Mouse (Mus musculus) myocyte (in vitro differentiated cells): ENCODE measurements around the gene Itih3. TPM values are rescaled to one million over a fixed set of nuclear protein-coding genes. Genes with fewer than 3 reads are reported as not detected.

Source experiments
- H3K27me3 ChIP-seq: one replicate; pipeline ENCODE4 v1.6.1; 2011; ENCODE audit not compliant: control insufficient read depth, insufficient read depth, insufficient read length
- H3K36me3 ChIP-seq: one replicate; pipeline ENCODE4 v1.6.1; 2011; ENCODE audit not compliant: control insufficient read depth, insufficient read depth
- H3K4me2 ChIP-seq: one replicate; pipeline ENCODE4 v1.6.1; 2011; ENCODE audit warnings: low read depth, control low read depth
- H3K4me3 ChIP-seq: one replicate; pipeline ENCODE4 v1.5.1; 2011; ENCODE audit warnings: mild to moderate bottlenecking, control low read depth, moderate library complexity
- H3K79me2 ChIP-seq: one replicate; pipeline ENCODE4 v1.6.1; 2011; ENCODE audit not compliant: control insufficient read depth, insufficient read depth
- H3ac ChIP-seq: one replicate; pipeline ENCODE4 v1.6.1; 2011; ENCODE audit not compliant: control insufficient read depth, insufficient read length
- CEBPB ChIP-seq: IDR thresholded peaks from 2 replicates; pipeline ENCODE4 v1.6.1; 2011; ENCODE audit warnings: mild to moderate bottlenecking, moderate library complexity; ENCODE audit not compliant: poor library complexity, insufficient read depth, severe bottlenecking
- E2F4 ChIP-seq: IDR thresholded peaks from one replicate; pipeline ENCODE4 v1.6.1; 2011; ENCODE audit warnings: mild to moderate bottlenecking, control low read depth, moderate library complexity; ENCODE audit not compliant: insufficient read depth
- MAX ChIP-seq: IDR thresholded peaks from one replicate; pipeline ENCODE4 v1.6.1; 2011; ENCODE audit warnings: low read depth, mild to moderate bottlenecking, control low read depth
- MYOD1 ChIP-seq, 3 experiments: IDR thresholded peaks; one replicate each; pipeline ENCODE4 v1.6.1; 2011; ENCODE audit warnings: control low read depth in 2 of 3, low read depth in 2 of 3, mild to moderate bottlenecking in 2 of 3, moderate library complexity in 1 of 3; ENCODE audit not compliant: insufficient read length in 2 of 3, control insufficient read depth in 1 of 3
- MYOG ChIP-seq, 3 experiments: IDR thresholded peaks; one replicate each; pipeline ENCODE4 v1.6.1; 2011; ENCODE audit warnings: control low read depth in 2 of 3, low read depth in 2 of 3, mild to moderate bottlenecking in 2 of 3; ENCODE audit not compliant: insufficient read length in 2 of 3, control insufficient read depth in 1 of 3, insufficient read depth in 1 of 3
- POLR2A ChIP-seq: IDR thresholded peaks from one replicate; pipeline ENCODE4 v1.6.1; 2011; ENCODE audit warnings: low read depth, mild to moderate bottlenecking, control low read depth, moderate library complexity; ENCODE audit not compliant: insufficient read length
- POLR2AphosphoS2 ChIP-seq: IDR thresholded peaks from one replicate; pipeline ENCODE4 v1.6.1; 2011; ENCODE audit warnings: low read depth, control low read depth; ENCODE audit not compliant: insufficient read length
- REST ChIP-seq: IDR thresholded peaks from one replicate; pipeline ENCODE4 v1.6.1; 2011; ENCODE audit warnings: mild to moderate bottlenecking, control low read depth, moderate library complexity; ENCODE audit not compliant: insufficient read depth, insufficient read length
- SRF ChIP-seq: IDR thresholded peaks from one replicate; pipeline ENCODE4 v1.6.1; 2011; ENCODE audit warnings: low read depth; ENCODE audit not compliant: control insufficient read depth, insufficient read length
- TCF12 ChIP-seq: IDR thresholded peaks from one replicate; pipeline ENCODE4 v1.6.1; 2011; ENCODE audit warnings: mild to moderate bottlenecking, control low read depth; ENCODE audit not compliant: poor library complexity, insufficient read depth, severe bottlenecking
- TCF3 ChIP-seq: IDR thresholded peaks from one replicate; pipeline ENCODE4 v1.6.1; 2011; ENCODE audit warnings: low read depth, control low read depth; ENCODE audit not compliant: insufficient read length
- USF1 ChIP-seq: IDR thresholded peaks from one replicate; pipeline ENCODE4 v1.6.1; 2011; ENCODE audit warnings: low read depth, mild to moderate bottlenecking, control low read depth, moderate library complexity
- polyA plus RNA-seq: library from polyadenylated mRNA; unstranded; fragments of >200 nt; fragmentation: generic; extraction: Trizol; gene quantifications from one replicate; pipeline ENCODE4 v1.2.1, GENCODE M21; 2012; ENCODE audit warnings: missing spikeins

The Itih3 gene
- 0.04 TPM for polyA plus RNA-seq

DNA sequence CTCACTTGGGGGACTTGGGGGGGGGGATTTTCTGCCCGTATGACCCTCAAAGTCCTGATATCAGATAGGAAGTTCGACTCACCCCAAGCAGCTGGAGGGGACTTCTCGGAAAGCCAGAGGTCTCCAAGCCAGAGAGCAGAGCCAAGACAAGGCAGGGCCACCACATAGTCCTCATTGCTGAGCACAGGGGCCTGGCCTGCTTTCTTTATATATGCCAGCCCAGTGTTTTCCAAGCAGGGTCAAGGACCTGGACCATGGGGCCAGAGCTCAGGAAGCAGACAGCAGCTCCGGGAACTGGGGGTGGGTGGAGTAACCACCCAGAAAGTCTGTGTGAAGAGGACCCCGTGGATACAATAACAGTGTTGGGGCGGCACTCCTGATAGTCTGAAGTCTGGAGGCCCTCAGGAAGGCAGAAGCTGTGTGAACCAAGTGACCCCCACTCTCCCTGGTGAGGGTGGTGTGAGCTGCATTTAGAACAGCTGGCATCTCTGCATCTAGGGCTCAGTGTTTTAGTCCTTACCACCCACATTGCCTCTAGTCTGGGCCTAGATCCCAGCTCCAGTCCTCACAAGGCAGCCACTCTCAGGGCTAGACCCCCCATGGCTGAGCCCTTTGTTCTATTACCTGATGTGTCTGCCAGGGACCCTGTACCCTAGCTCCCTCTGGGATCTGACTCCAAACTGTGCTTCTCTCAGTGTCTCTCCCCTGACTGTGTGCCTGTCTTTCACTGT, at the start of gene Itih3:
Itih3 (minus strand) TSS at position 386 of the 731 bp plus-strand sequence.
- TF ChIP-seq CEBPB = no peak
- TF ChIP-seq E2F4 = no peak
- TF ChIP-seq USF1 = no peak
- no peak for TF ChIP-seq POLR2A
- TF ChIP-seq MAX = no peak
- TF ChIP-seq POLR2AphosphoS2 = no peak
- Histone ChIP-seq H3ac (no peak within 1 kb of the TSS), H3K4me3 (no peak within 1 kb of the TSS), H3K36me3 (no peaks in the 10 kb centered on the region), H3K27me3 (no peaks in the 10 kb centered on the region), H3K79me2 (no peaks in the 10 kb centered on the region), H3K4me2 (no peak within 1 kb of the TSS)

DNA sequence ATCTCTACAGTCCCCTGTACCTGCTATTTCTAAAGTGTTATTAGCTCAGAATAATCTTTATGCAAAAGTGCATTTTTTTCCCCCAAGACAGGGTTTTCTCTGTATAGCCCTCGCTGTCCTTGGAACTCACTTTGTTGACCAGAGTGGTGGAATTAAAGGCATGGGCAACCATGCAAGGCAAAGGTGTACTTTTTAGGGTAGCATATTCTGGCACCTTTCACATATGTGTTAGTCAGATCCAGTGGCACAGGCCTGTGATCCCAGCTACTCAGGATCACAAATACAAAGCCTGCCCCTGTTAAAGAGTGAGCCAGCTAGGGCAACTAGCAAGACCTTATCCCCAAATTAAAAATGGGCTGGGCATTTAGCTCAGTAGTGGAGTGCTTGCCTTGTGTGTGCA, 36.8 kb upstream of the Itih3 start:
- no peaks in the 10 kb centered on the region for H3K27me3 ChIP-seq

DNA sequence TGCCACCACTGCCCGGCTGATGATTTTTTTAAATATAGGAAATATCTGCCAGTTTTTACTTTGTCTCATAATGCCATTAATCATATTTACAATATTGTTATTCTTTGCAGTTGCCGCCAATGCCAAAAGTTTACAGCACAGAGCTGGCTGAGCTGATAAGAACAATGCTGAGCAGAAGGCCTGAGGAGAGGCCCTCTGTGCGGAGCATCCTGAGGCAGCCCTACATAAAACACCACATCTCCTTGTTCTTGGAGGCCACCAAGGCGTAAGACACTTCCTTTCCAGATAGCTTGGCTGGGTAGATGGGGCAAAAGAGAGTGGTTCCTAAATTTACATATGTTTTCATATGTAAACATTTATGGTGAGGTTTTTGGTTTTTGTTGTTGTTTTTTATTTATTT, 35.5 kb upstream of the Itih3 start:
- Histone ChIP-seq H3K27me3 (no peaks in the 10 kb centered on the region), H3K79me2 (no peaks in the 10 kb centered on the region), H3ac (no peak overlapping the region), H3K4me3 (no peak overlapping the region), H3K4me2 (no peak overlapping the region), H3K36me3 (no peaks in the 10 kb centered on the region)
- TF ChIP-seq SRF (no peak), TCF3 (no peak), CEBPB (no peak), REST (no peak), MYOG (IDR thresholded peaks at IDR 0.05; ENCODE audit: control insufficient read depth in 1 of 3, insufficient read depth in 1 of 3, insufficient read length in 2 of 3, low read depth in 2 of 3) (no peak), TCF12 (no peak), MYOD1 (IDR thresholded peaks at IDR 0.05; ENCODE audit: control insufficient read depth in 1 of 3, insufficient read length in 2 of 3, low read depth in 2 of 3) (no peak), POLR2AphosphoS2 (no peak), MAX (no peak), POLR2A (no peak), USF1 (no peak), E2F4 (no peak)

More for the DNA sequence above, 36.8 kb upstream of the Itih3 start:
- Histone ChIP-seq H3K79me2 (no peaks in the 10 kb centered on the region), H3K4me3 (no peak overlapping the region), H3K4me2 (no peak overlapping the region), H3ac (no peak overlapping the region), H3K36me3 (no peaks in the 10 kb centered on the region)
- TF ChIP-seq TCF3 (no peak), CEBPB (no peak), POLR2A (no peak), TCF12 (no peak), SRF (no peak), REST (no peak), E2F4 (no peak), MYOG (IDR thresholded peaks at IDR 0.05; ENCODE audit: control insufficient read depth in 1 of 3, insufficient read depth in 1 of 3, insufficient read length in 2 of 3, low read depth in 2 of 3) (no peak), MYOD1 (IDR thresholded peaks at IDR 0.05; ENCODE audit: control insufficient read depth in 1 of 3, insufficient read length in 2 of 3, low read depth in 2 of 3) (no peak), USF1 (no peak), MAX (no peak), POLR2AphosphoS2 (no peak)

DNA sequence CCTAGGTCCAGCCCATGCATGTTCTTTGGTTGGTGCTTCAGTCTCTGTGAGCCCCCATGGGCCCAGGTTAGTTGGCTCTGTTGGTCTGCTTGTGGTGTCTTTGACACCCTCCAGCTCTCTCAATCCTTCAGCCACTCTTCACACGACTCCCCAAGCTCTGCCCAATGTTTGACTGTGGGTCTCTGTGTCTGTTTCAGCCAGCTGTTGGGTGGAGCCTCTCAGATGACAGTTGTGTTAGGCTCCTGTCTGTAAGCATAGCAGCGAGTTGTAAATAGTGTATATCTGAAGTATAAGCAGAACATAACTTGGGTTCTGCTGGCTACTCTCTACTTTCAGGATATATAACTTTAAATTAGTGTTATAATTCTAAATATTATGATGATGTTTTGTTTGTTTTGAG, 35.0 kb upstream of the Itih3 start:
- Histone ChIP-seq H3K4me2 (no peak overlapping the region), H3K4me3 (no peak overlapping the region), H3K36me3 (no peaks in the 10 kb centered on the region), H3K27me3 (no peaks in the 10 kb centered on the region), H3K79me2 (no peaks in the 10 kb centered on the region), H3ac (no peak overlapping the region)
- peak in 1 of 3 experiments; percentile 9 for TF ChIP-seq MYOG (IDR thresholded peaks at IDR 0.05; ENCODE audit: control insufficient read depth in 1 of 3, insufficient read depth in 1 of 3, insufficient read length in 2 of 3, low read depth in 2 of 3)
- TF ChIP-seq MYOD1 (IDR thresholded peaks at IDR 0.05; ENCODE audit: control insufficient read depth in 1 of 3, insufficient read length in 2 of 3, low read depth in 2 of 3) = no peak
- TF ChIP-seq POLR2A = no peak

DNA sequence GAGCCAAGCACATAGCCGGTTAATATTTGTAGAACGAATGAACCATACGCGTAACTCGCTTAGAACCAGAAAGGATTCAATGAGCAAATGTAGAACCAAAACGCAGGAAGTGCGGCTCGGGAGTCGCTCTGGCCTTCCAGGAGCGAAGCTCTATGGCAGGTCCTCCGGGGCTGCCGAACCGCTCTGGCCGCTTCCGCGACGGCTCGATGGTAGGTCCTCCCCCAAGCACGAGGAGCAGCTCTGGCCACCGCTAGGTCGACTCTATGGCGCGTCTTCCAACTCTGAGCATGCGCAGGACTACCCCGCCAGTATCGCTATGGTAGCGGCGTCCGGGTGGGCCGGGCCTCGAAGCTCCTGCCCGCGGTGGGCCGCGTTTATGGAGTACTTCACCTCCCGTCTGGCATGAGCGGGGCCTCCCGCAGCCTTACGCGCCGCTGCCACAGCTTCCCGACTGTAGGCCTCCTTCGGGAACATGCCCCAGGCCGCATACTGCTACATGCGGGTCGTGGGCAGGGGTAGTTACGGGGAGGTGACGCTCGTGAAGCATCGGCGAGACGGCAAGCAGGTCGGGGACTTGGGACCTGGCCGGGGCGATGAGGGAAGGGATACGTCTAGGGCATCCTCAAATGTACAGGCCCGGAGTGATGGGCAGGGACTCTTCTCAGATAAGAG, 27.7 kb upstream of the Itih3 start, which contains the start of gene Nek4:
Nek4 (plus strand) TSS at position 224 of the 672 bp plus-strand sequence.
- Histone ChIP-seq H3K4me3 (peak within 1 kb of the TSS; percentile 64), H3K79me2 (no peaks in the 10 kb centered on the region), H3ac (peak within 1 kb of the TSS; percentile 70), H3K4me2 (peak within 1 kb of the TSS; percentile 95), H3K27me3 (no peaks in the 10 kb centered on the region), H3K36me3 (no peaks in the 10 kb centered on the region)
- TF ChIP-seq SRF (no peak), REST (no peak), TCF3 (no peak), MYOD1 (IDR thresholded peaks at IDR 0.05; ENCODE audit: control insufficient read depth in 1 of 3, insufficient read length in 2 of 3, low read depth in 2 of 3) (no peak), MYOG (IDR thresholded peaks at IDR 0.05; ENCODE audit: control insufficient read depth in 1 of 3, insufficient read depth in 1 of 3, insufficient read length in 2 of 3, low read depth in 2 of 3) (peak in 1 of 3 experiments; percentile 3), POLR2AphosphoS2 (peak; percentile 36), POLR2A (peak; percentile 74), E2F4 (no peak), TCF12 (no peak)
